Mouse (Mus musculus) small intestine, adult 2 months (tissue): ENCODE results near the gene Aanat.

Experiments
- CTCF ChIP-seq: fragments of 200-500 bp; IDR thresholded peaks from 2 replicates; pipeline ENCODE4 v1.5.1; 2012; ENCODE audit warnings: low read depth, mild to moderate bottlenecking, control low read depth, inconsistent platforms, low read length, moderate library complexity, mixed read lengths; ENCODE audit not compliant: insufficient replicate concordance, insufficient read length; ENCODE audit errors: extremely low read depth
- POLR2A ChIP-seq: fragments of 200-500 bp; IDR thresholded peaks from 2 replicates; pipeline ENCODE4 v1.6.1; 2012; ENCODE audit warnings: low read depth, mild to moderate bottlenecking, control low read depth, inconsistent platforms, low read length, moderate library complexity

- TF ChIP-seq CTCF (no peak), POLR2A (no peak)
Measured at GRCm38 (mm10) chr11:116537388-116537787, 48.8 kb upstream of the Aanat start.
